In the genomic region with DNA sequence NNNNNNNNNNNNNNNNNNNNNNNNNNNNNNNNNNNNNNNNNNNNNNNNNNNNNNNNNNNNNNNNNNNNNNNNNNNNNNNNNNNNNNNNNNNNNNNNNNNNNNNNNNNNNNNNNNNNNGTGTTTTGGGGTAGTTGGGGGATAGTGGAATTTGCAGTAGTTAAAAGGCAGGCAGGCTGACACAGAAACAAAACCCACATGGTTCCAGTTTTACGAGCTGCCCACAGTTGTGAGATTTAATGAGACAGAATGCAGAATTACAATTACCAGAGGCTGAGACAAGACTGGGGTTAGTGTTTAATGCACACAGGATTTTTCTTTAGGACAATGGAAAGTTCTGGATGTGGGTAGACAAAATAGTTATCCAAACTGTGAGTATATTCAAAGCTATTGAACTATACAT, we compare ENCODE assay signal across 25 mouse cellular contexts. TPM values are rescaled to one million over a fixed set of nuclear protein-coding genes. Genes with fewer than 3 reads are reported as not detected.
DNase-seq lines count a peak whose midpoint lies in the region; ATAC-seq and TF ChIP-seq lines count a peak whose summit lies in the region.
"Had no signal": no experiment of that assay in that cellular context is flagged by ENCODE, and none has a peak within 500 bp of the region (broad histone marks: within the 10 kb centered on the region; RNA-seq: fewer than 3 reads in every experiment).

No protein-coding gene starts in this region.

- H3K4me2 ChIP-seq in kidney, postnatal 0 days (ENCODE audit: low read length): no peak overlapping the region
- H3K4me2 ChIP-seq in limb, embryonic 11.5 days (ENCODE audit: low read depth, severe bottlenecking): no peak overlapping the region
- no peak overlapping the region for H3K4me2 ChIP-seq in limb, embryonic 14.5 days (replicated peaks; ENCODE audit: low read depth, low read length, severe bottlenecking)
- H3K4me2 ChIP-seq in liver, embryonic 12.5 days: no peak overlapping the region
- H3K4me2 ChIP-seq: forebrain, embryonic 15.5 days; heart, embryonic 12.5 days; heart, embryonic 15.5 days; hindbrain, embryonic 13.5 days had no signal

- no peak for TF ChIP-seq CTCF in kidney, postnatal 0 days (IDR thresholded peaks at IDR 0.05; ENCODE audit: low read depth)
- TF ChIP-seq CTCF in kidney, adult 2 months (conservative IDR thresholded peaks at IDR 0.05; ENCODE audit: insufficient read depth, insufficient read length, low read depth, low read length): no peak

- TF ChIP-seq POLR2A in kidney, adult 2 months (IDR thresholded peaks at IDR 0.05; ENCODE audit: low read depth, low read length): no peak
- TF ChIP-seq POLR2A in limb, embryonic 14.5 days (IDR thresholded peaks at IDR 0.05; ENCODE audit: borderline replicate concordance, extremely low read depth, insufficient read depth, insufficient read length): no peak

- ATAC-seq in kidney, postnatal 0 days (replicated peaks; ENCODE audit: low FRiP score, low read depth): no peak
- no peak for ATAC-seq in limb, embryonic 11.5 days (ENCODE audit: insufficient number of reproducible peaks, low FRiP score, low TSS enrichment, low read depth)
- no peak for ATAC-seq in limb, embryonic 14.5 days (ENCODE audit: low FRiP score, low read depth)
- no peak for ATAC-seq in liver, embryonic 12.5 days
- ATAC-seq: CD4-positive, CD25-positive, alpha-beta regulatory T cell, adult 4 months; forebrain, embryonic 15.5 days; hindbrain, embryonic 16.5 days; inflammation-experienced regulatory T-cells, adult 6 months had no signal

- H3K9ac ChIP-seq in kidney, postnatal 0 days (ENCODE audit: low read depth, low read length): no peak overlapping the region
- H3K9ac ChIP-seq in limb, embryonic 11.5 days (ENCODE audit: low read length): no peak overlapping the region
- H3K9ac ChIP-seq in limb, embryonic 14.5 days (ENCODE audit: low read depth, low read length, severe bottlenecking): no peak overlapping the region
- H3K9ac ChIP-seq in liver, embryonic 12.5 days: no peak overlapping the region
- H3K9ac ChIP-seq: forebrain, embryonic 15.5 days; heart, embryonic 12.5 days; heart, embryonic 15.5 days; hindbrain, embryonic 13.5 days had no signal

- 17% methylated on average over 1 of the region's 1 CpGs for WGBS in kidney, postnatal 0 days
- 65% methylated on average over 1 of the region's 1 CpGs for WGBS in kidney, adult 2 months
- 5% methylated on average over 1 of the region's 1 CpGs for WGBS in limb, embryonic 11.5 days
- WGBS in limb, embryonic 14.5 days: 15% methylated on average over 1 of the region's 1 CpGs
- 56% methylated on average over 1 of the region's 1 CpGs for WGBS in liver, embryonic 12.5 days (ENCODE audit: insufficient replicate concordance)

- no peaks in the 10 kb centered on the region for H3K4me1 ChIP-seq in kidney, postnatal 0 days (replicated peaks; ENCODE audit: insufficient read depth, low read length)
- no peaks in the 10 kb centered on the region for H3K4me1 ChIP-seq in kidney, adult 2 months (ENCODE audit: control insufficient read depth, insufficient read depth, low read length)
- peaks cover 18% of the 10 kb centered on the region for H3K4me1 ChIP-seq in limb, embryonic 11.5 days (ENCODE audit: control insufficient read depth, insufficient read depth, low read length)
- H3K4me1 ChIP-seq in limb, embryonic 14.5 days (ENCODE audit: control insufficient read depth, insufficient read depth, low read length): peaks cover 26% of the 10 kb centered on the region
- no peaks in the 10 kb centered on the region for H3K4me1 ChIP-seq in liver, embryonic 12.5 days
- H3K4me1 ChIP-seq: forebrain, embryonic 15.5 days; heart, embryonic 12.5 days; heart, embryonic 15.5 days; hindbrain, embryonic 10.5 days; hindbrain, embryonic 13.5 days had no signal

- DNase-seq in kidney, postnatal 0 days (ENCODE audit: low spot score): peak; percentile 58
- DNase-seq in kidney, adult 2 months: no peak
- peak; percentile 81 for DNase-seq in forelimb bud, embryonic 11.5 days (ENCODE audit: low read depth, low spot score)
- peak; percentile 69 for DNase-seq in limb, embryonic 11.5 days (ENCODE audit: low spot score)
- DNase-seq in limb, embryonic 14.5 days (ENCODE audit: low spot score): peak; percentile 29
- DNase-seq in heart, adult 9 months (ENCODE audit: low spot score in 2 of 2): no peak
- no peak for DNase-seq in c-Kit-positive CD71-positive TER-119-positive erythroid progenitor cells, embryonic 14.5 days (ENCODE audit: low spot score)
- DNase-seq: adrenal gland, adult 2 months; adrenal gland, postnatal 14 days; cerebellum, adult 18-20 months; cerebellum, adult 9-10 months; cerebellum, postnatal 25 days; gastrocnemius, adult 2 months; gastrocnemius, postnatal 14 days; heart, postnatal 10 days; heart, postnatal 36 days had no signal

- H3K9me3 ChIP-seq in kidney, postnatal 0 days (replicated peaks; ENCODE audit: low read length): no peaks in the 10 kb centered on the region
- no peaks in the 10 kb centered on the region; the same call in 1 of the 2 replicates for H3K9me3 ChIP-seq in limb, embryonic 11.5 days (ENCODE audit: control insufficient read depth, low read length)
- no peaks in the 10 kb centered on the region for H3K9me3 ChIP-seq in limb, embryonic 14.5 days (ENCODE audit: control insufficient read depth, low read length)
- no peaks in the 10 kb centered on the region for H3K9me3 ChIP-seq in liver, embryonic 12.5 days (replicated peaks)
- H3K9me3 ChIP-seq: forebrain, embryonic 15.5 days; heart, embryonic 15.5 days; hindbrain, embryonic 13.5 days had no signal

- H3K27ac ChIP-seq in kidney, postnatal 0 days: no peak overlapping the region
- H3K27ac ChIP-seq in kidney, adult 2 months (ENCODE audit: insufficient read depth, low read depth, low read length): no peak overlapping the region
- H3K27ac ChIP-seq in limb, embryonic 11.5 days (replicated peaks; ENCODE audit: low read depth, low read length): peak overlapping the region; percentile 82
- H3K27ac ChIP-seq in limb, embryonic 14.5 days (replicated peaks; ENCODE audit: low read depth, low read length): no peak overlapping the region
- H3K27ac ChIP-seq in liver, embryonic 12.5 days: no peak overlapping the region
- H3K27ac ChIP-seq: forebrain, embryonic 15.5 days; gastrocnemius, adult 2 months; heart, embryonic 15.5 days; hindbrain, embryonic 10.5 days; hindbrain, embryonic 13.5 days had no signal

- no peak overlapping the region for H3K4me3 ChIP-seq in kidney, postnatal 0 days (replicated peaks; ENCODE audit: low read depth, low read length)
- no peak overlapping the region for H3K4me3 ChIP-seq in kidney, adult 2 months (ENCODE audit: insufficient read depth, low read depth, low read length)
- H3K4me3 ChIP-seq in limb, embryonic 11.5 days (ENCODE audit: low read depth, low read length): no peak overlapping the region
- no peak overlapping the region for H3K4me3 ChIP-seq in limb, embryonic 14.5 days (replicated peaks; ENCODE audit: low read length)
- H3K4me3 ChIP-seq in liver, embryonic 12.5 days: no peak overlapping the region
- H3K4me3 ChIP-seq: forebrain, embryonic 15.5 days; gastrocnemius, adult 2 months; heart, embryonic 12.5 days; heart, embryonic 15.5 days; hindbrain, embryonic 10.5 days; hindbrain, embryonic 13.5 days had no signal

- H3K36me3 ChIP-seq in kidney, postnatal 0 days (ENCODE audit: insufficient read depth, low read length): no peaks in the 10 kb centered on the region
- no peaks in the 10 kb centered on the region for H3K36me3 ChIP-seq in kidney, adult 2 months (ENCODE audit: control insufficient read depth, insufficient read depth, low read length)
- no peaks in the 10 kb centered on the region for H3K36me3 ChIP-seq in limb, embryonic 11.5 days (ENCODE audit: control insufficient read depth, insufficient read depth, low read length)
- H3K36me3 ChIP-seq in limb, embryonic 14.5 days (ENCODE audit: control insufficient read depth, insufficient read depth, low read length): no peaks in the 10 kb centered on the region
- H3K36me3 ChIP-seq in liver, embryonic 12.5 days: no peaks in the 10 kb centered on the region
- H3K36me3 ChIP-seq: forebrain, embryonic 15.5 days; heart, embryonic 12.5 days; heart, embryonic 15.5 days; hindbrain, embryonic 10.5 days; hindbrain, embryonic 13.5 days had no signal

- H3K27me3 ChIP-seq in kidney, postnatal 0 days (ENCODE audit: insufficient read depth, low read length): no peaks in the 10 kb centered on the region
- no peaks in the 10 kb centered on the region for H3K27me3 ChIP-seq in kidney, adult 2 months (replicated peaks; ENCODE audit: control insufficient read depth, insufficient read depth, low read length)
- no peaks in the 10 kb centered on the region for H3K27me3 ChIP-seq in limb, embryonic 11.5 days (ENCODE audit: control insufficient read depth, insufficient read depth, low read length)
- no peaks in the 10 kb centered on the region for H3K27me3 ChIP-seq in limb, embryonic 14.5 days (ENCODE audit: control insufficient read depth, insufficient read depth, low read length)
- peaks cover 36% of the 10 kb centered on the region for H3K27me3 ChIP-seq in liver, embryonic 12.5 days (replicated peaks)
- H3K27me3 ChIP-seq: forebrain, embryonic 15.5 days; heart, embryonic 12.5 days; heart, embryonic 15.5 days; hindbrain, embryonic 13.5 days had no signal

RNA-seq across cellular contexts. Expression of a gene that starts 9.6 kb away (rescaled TPM):
- 26.8 and 30.5 TPM in 2 replicates for polyA plus RNA-seq in kidney, postnatal 0 days (2015; fragmentation: Nextera tagmentation; extraction: Ambion mirVana)
- polyA plus RNA-seq in kidney, adult 2 months (2012; rRNA removed): 12.5 and 14.9 TPM in 2 replicates
- 57.4 and 59.2 TPM in 2 replicates for polyA plus RNA-seq in limb, embryonic 11.5 days (2014; fragmentation: Nextera tagmentation; extraction: Ambion mirVana)
- 68.8 and 70.7 TPM in 2 replicates for polyA plus RNA-seq in limb, embryonic 14.5 days (2012; rRNA removed)
- polyA plus RNA-seq in limb, embryonic 14.5 days (2014; fragmentation: Nextera tagmentation; extraction: Ambion mirVana): 37.9 and 44.3 TPM in 2 replicates
- 105 and 116 TPM in 2 replicates for polyA plus RNA-seq in liver, embryonic 12.5 days (2016; fragmentation: Nextera tagmentation; extraction: Ambion mirVana)

Comparison
In these comparisons a context has a peak if more than half of its experiments do, and no peak if none do; other contexts are left out.
1. DNase-seq: peak in kidney, postnatal 0 days (single experiment), forelimb bud, embryonic 11.5 days (single experiment), limb, embryonic 11.5 days (single experiment) and limb, embryonic 14.5 days (single experiment); none in kidney, adult 2 months (single experiment), heart, adult 9 months (0 of 2) and c-Kit-positive CD71-positive TER-119-positive erythroid progenitor cells, embryonic 14.5 days (single experiment).